In the genomic region with DNA sequence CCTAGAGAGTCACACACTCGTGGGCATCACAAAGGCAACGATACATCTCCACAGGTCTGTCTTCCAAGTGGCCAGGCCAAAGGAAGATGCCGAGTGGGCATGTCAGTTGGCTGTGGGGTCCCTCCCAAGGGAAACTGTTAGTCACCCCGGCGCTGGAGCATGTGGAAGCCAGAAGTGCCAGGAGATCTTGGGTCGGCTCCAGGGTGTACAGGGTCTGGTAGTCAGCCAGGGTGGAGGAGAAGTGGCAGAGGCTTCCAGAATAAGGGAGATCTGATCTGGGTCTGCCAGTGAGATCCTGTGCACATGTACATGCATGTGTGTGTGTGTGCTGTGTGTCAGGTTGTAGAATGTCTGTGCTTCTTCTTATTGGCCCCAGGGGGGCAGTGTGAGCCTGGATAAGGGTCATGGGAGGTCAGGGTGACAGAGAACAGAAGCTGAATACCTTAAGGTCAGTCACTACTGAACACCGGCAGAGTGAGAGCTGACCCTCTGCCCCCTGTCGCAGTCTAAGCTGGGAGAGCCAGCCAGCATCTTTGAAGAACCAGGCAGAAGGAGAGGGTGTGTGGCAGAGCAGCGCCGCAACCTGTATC, we compare ENCODE assay signal across 8 mouse cellular contexts. TPM values are rescaled to one million over a fixed set of nuclear protein-coding genes. Genes with fewer than 3 reads are reported as not detected.
DNase-seq lines count a peak whose midpoint lies in the region; ATAC-seq and TF ChIP-seq lines count a peak whose summit lies in the region.
"Had no signal": no experiment of that assay in that cellular context is flagged by ENCODE, and none has a peak within 500 bp of the region (broad histone marks: within the 10 kb centered on the region; RNA-seq: fewer than 3 reads in every experiment).

No protein-coding gene starts in this region.

- WGBS in intestine, postnatal 0 days = 67% methylated on average over 10 of the region's 10 CpGs
- 69% methylated on average over 10 of the region's 10 CpGs for WGBS in intestine, embryonic 16.5 days
- 68% methylated on average over 10 of the region's 10 CpGs for WGBS in kidney, embryonic 15.5 days

- no peaks in the 10 kb centered on the region for H3K9me3 ChIP-seq in intestine, postnatal 0 days (ENCODE audit: control insufficient read depth)
- no peaks in the 10 kb centered on the region for H3K9me3 ChIP-seq in intestine, embryonic 16.5 days (ENCODE audit: control insufficient read depth, low read length)
- no peaks in the 10 kb centered on the region for H3K9me3 ChIP-seq in CH12.LX (replicated peaks; ENCODE audit: low read length)
- H3K9me3 ChIP-seq in kidney, embryonic 15.5 days (replicated peaks) = no peaks in the 10 kb centered on the region

- TF ChIP-seq POLR2A in CH12.LX (IDR thresholded peaks at IDR 0.05; ENCODE audit: low read depth, low read length) = no peak

- no peaks in the 10 kb centered on the region for H3K36me3 ChIP-seq in intestine, postnatal 0 days (ENCODE audit: control insufficient read depth, insufficient read depth)
- H3K36me3 ChIP-seq in intestine, embryonic 16.5 days (ENCODE audit: control insufficient read depth, insufficient read depth, low read length) = no peaks in the 10 kb centered on the region
- no peaks in the 10 kb centered on the region for H3K36me3 ChIP-seq in CH12.LX (replicated peaks in 1 of 2; ENCODE audit: control insufficient read depth in 1 of 2, insufficient read depth in 1 of 2, low read length in 1 of 2)
- no peaks in the 10 kb centered on the region for H3K36me3 ChIP-seq in kidney, embryonic 15.5 days

- no peak for TF ChIP-seq EP300 in CH12.LX (IDR thresholded peaks at IDR 0.05; ENCODE audit: low read length)

- peak; percentile 48 for TF ChIP-seq CTCF in intestine, postnatal 0 days (IDR thresholded peaks at IDR 0.05; ENCODE audit: low read depth)
- TF ChIP-seq CTCF in CH12.LX (conservative IDR thresholded peaks at IDR 0.05 in 1 of 2, IDR thresholded peaks at IDR 0.05 in 1 of 2; ENCODE audit: low read depth in 2 of 2, low read length in 2 of 2) = peak; percentile 29 to 80; a peak in 3 of 4 replicates

- 0 out of 2 replicates have a peak, but pooled peaks cover 3% of the 10 kb centered on the region for H3K4me1 ChIP-seq in intestine, postnatal 0 days (replicated peaks; ENCODE audit: control insufficient read depth, insufficient read depth, low read length)
- H3K4me1 ChIP-seq in intestine, embryonic 16.5 days (ENCODE audit: control insufficient read depth, insufficient read depth, low read length) = peaks cover 14% of the 10 kb centered on the region; the same call in 1 of the 2 replicates
- peaks cover 0 to 22% of the 10 kb centered on the region in 2 experiments; a peak in 3 of 4 replicates for H3K4me1 ChIP-seq in CH12.LX (ENCODE audit: control insufficient read depth in 1 of 2, insufficient read depth in 2 of 2)
- peaks cover 44% of the 10 kb centered on the region for H3K4me1 ChIP-seq in kidney, embryonic 15.5 days

- H3K4me3 ChIP-seq in intestine, postnatal 0 days (ENCODE audit: low read depth, low read length) = no peak overlapping the region
- H3K4me3 ChIP-seq in intestine, embryonic 16.5 days (ENCODE audit: low read length) = no peak overlapping the region
- no peak overlapping the region for H3K4me3 ChIP-seq in CH12.LX (replicated peaks in 1 of 3; ENCODE audit: low read depth in 2 of 3, low read length in 2 of 3, poor library complexity in 1 of 3)
- no peak overlapping the region for H3K4me3 ChIP-seq in kidney, embryonic 15.5 days (replicated peaks)

- no peak for ATAC-seq in intestine, postnatal 0 days
- no peak for ATAC-seq in intestine, embryonic 16.5 days
- ATAC-seq in kidney, embryonic 15.5 days (replicated peaks; ENCODE audit: low FRiP score) = no peak

- no peaks in the 10 kb centered on the region for H3K79me2 ChIP-seq in CH12.LX (replicated peaks; ENCODE audit: control insufficient read depth, extremely low read depth, insufficient read depth, poor library complexity, severe bottlenecking)

- no peak overlapping the region for H3K4me2 ChIP-seq in intestine, postnatal 0 days (replicated peaks; ENCODE audit: low read depth)
- no peak overlapping the region for H3K4me2 ChIP-seq in intestine, embryonic 16.5 days (ENCODE audit: low read depth, low read length)
- no peak overlapping the region for H3K4me2 ChIP-seq in CH12.LX (ENCODE audit: insufficient read depth, low read depth, poor library complexity, severe bottlenecking)
- no peak overlapping the region for H3K4me2 ChIP-seq in kidney, embryonic 15.5 days

- no peak overlapping the region for H3K9ac ChIP-seq in intestine, postnatal 0 days (ENCODE audit: low read depth, low read length)
- no peak overlapping the region for H3K9ac ChIP-seq in intestine, embryonic 16.5 days (ENCODE audit: low read depth, low read length)
- H3K9ac ChIP-seq in CH12.LX (ENCODE audit: insufficient read depth, low read depth) = no peak overlapping the region
- no peak overlapping the region for H3K9ac ChIP-seq in kidney, embryonic 15.5 days

- no peak overlapping the region for H3K27ac ChIP-seq in intestine, postnatal 0 days (ENCODE audit: low read depth, low read length)
- H3K27ac ChIP-seq in intestine, embryonic 16.5 days (ENCODE audit: low read length) = no peak overlapping the region
- no peak overlapping the region for H3K27ac ChIP-seq in CH12.LX (ENCODE audit: insufficient read depth, low read depth)
- H3K27ac ChIP-seq in kidney, embryonic 15.5 days = no peak overlapping the region

- dilution Hi-C loops in CH12.LX (cut with MboI; ENCODE audit: extremely low pct_ligation_motif_present, extremely low pct_unique_long_range_greater_than_20kb, low sequenced_read_pairs) = no loop called here

- DNase-seq in CH12.LX (ENCODE audit: extremely low read depth) = peak; percentile 57
- peak; percentile 24 for DNase-seq in ZHBTc4 (ENCODE audit: low read depth, low spot score)
- peak; percentile 34 for DNase-seq in mesoderm, embryonic 11.5 days (ENCODE audit: low read depth, low spot score)
- DNase-seq in ovary, postnatal 10 days (ENCODE audit: low spot score) = no peak

- peak; percentile 86 for TF ChIP-seq RAD21 in CH12.LX (IDR thresholded peaks at IDR 0.05; ENCODE audit: low read depth, low read length)

- in situ Hi-C loops in CH12.LX (cut with MboI; ENCODE audit: low pct_ligation_motif_present, low pct_unique_long_range_greater_than_20kb, low sequenced_read_pairs) = loop anchor here (5.0 to 25.0 kb wide), 2 partner anchors 155 to 360 kb away; a partner anchor contains a TSS

- H3K27me3 ChIP-seq in intestine, postnatal 0 days (replicated peaks; ENCODE audit: control insufficient read depth, insufficient read depth, low read length) = no peaks in the 10 kb centered on the region
- no peaks in the 10 kb centered on the region for H3K27me3 ChIP-seq in intestine, embryonic 16.5 days (replicated peaks; ENCODE audit: control insufficient read depth, insufficient read depth, low read length)
- H3K27me3 ChIP-seq in CH12.LX (replicated peaks) = peaks cover 38% of the 10 kb centered on the region
- peaks cover 6% of the 10 kb centered on the region; the same call in 1 of the 2 replicates for H3K27me3 ChIP-seq in kidney, embryonic 15.5 days

TF ChIP-seq in CH12.LX, 34 proteins besides CTCF, POLR2A, EP300 and RAD21:
- TF ChIP-seq RCOR1 (conservative IDR thresholded peaks at IDR 0.05; ENCODE audit: low read depth, low read length) (no peak), UBTF (IDR thresholded peaks at IDR 0.05; ENCODE audit: low read depth, low read length) (no peak), POLR2AphosphoS2 (IDR thresholded peaks at IDR 0.05; ENCODE audit: low read depth, low read length) (no peak), SMC3 (IDR thresholded peaks at IDR 0.05; ENCODE audit: low read depth, low read length) (peak; percentile 79), ELF1 (IDR thresholded peaks at IDR 0.05; ENCODE audit: low read depth, low read length) (no peak)

RNA-seq across cellular contexts. Expression of a gene that starts 1.4 kb away (rescaled TPM):
- 1.0 and 1.3 TPM in 2 replicates for polyA plus RNA-seq in intestine, postnatal 0 days (2015; fragmentation: Nextera tagmentation; extraction: Ambion mirVana)
- polyA plus RNA-seq in intestine, embryonic 16.5 days (2015; fragmentation: Nextera tagmentation; extraction: Ambion mirVana) = 1.7 and 2.1 TPM in 2 replicates
- total RNA-seq in CH12.LX (2012; rRNA removed) = 0.13 TPM in 1 of 2 replicates, not detected in the other
- total RNA-seq in CH12.LX (2014; rRNA removed) = not detected in 2 replicates
- not detected in 2 replicates for polyA plus RNA-seq in CH12.LX (2012; ENCODE audit: insufficient read length, low read depth)
- 1.3 and 1.7 TPM in 2 replicates for polyA plus RNA-seq in kidney, embryonic 15.5 days (2015; fragmentation: Nextera tagmentation; extraction: Ambion mirVana)
- total RNA-seq: megakaryocyte-erythroid progenitor cell, adult 5-6 weeks had no signal

RNA-seq across cellular contexts. Expression of a gene that starts 5.8 kb away (rescaled TPM):
- polyA plus RNA-seq in intestine, postnatal 0 days (2015; fragmentation: Nextera tagmentation; extraction: Ambion mirVana) = not detected in 2 replicates
- 0.12 and 0.22 TPM in 2 replicates for polyA plus RNA-seq in intestine, embryonic 16.5 days (2015; fragmentation: Nextera tagmentation; extraction: Ambion mirVana)
- total RNA-seq in CH12.LX (2012; rRNA removed) (not detected in 2 replicates), CH12.LX (2014; rRNA removed) (not detected in 2 replicates)
- polyA plus RNA-seq in CH12.LX (2012; ENCODE audit: insufficient read length, low read depth) = not detected in 2 replicates
- 3.4 and 5.3 TPM in 2 replicates for polyA plus RNA-seq in kidney, embryonic 15.5 days (2015; fragmentation: Nextera tagmentation; extraction: Ambion mirVana)
- total RNA-seq: megakaryocyte-erythroid progenitor cell, adult 5-6 weeks had no signal

RNA-seq across cellular contexts. Expression of a gene that starts 50.0 kb away (rescaled TPM):
- 0.59 and 0.93 TPM in 2 replicates for polyA plus RNA-seq in intestine, postnatal 0 days (2015; fragmentation: Nextera tagmentation; extraction: Ambion mirVana)
- polyA plus RNA-seq in intestine, embryonic 16.5 days (2015; fragmentation: Nextera tagmentation; extraction: Ambion mirVana) = 0.84 and 1.0 TPM in 2 replicates
- 49.8 and 55.9 TPM in 2 replicates for total RNA-seq in CH12.LX (2012; rRNA removed)
- 37.3 and 43.3 TPM in 2 replicates for total RNA-seq in CH12.LX (2014; rRNA removed)
- polyA plus RNA-seq in CH12.LX (2012; ENCODE audit: insufficient read length, low read depth) = 17.1 and 22.1 TPM in 2 replicates
- polyA plus RNA-seq in kidney, embryonic 15.5 days (2015; fragmentation: Nextera tagmentation; extraction: Ambion mirVana) = 0.31 and 0.96 TPM in 2 replicates
